Mouse (Mus musculus) adrenal gland, adult (tissue): Measurements from ENCODE around the gene R3hdm1.
A peak's percentile ranks its signal among the peaks of the same experiment; 100 is the strongest.
"Not testable (repeated sequence)": the region's sequence is repeated elsewhere in the genome, so short reads cannot be mapped to it uniquely, and the experiment has no call there.

Source experiments
- DNase-seq, 2 experiments: peaks; one replicate each; pipeline ENCODE4 v3.0.0; 2022 to 2023; ENCODE audit warnings: low spot score in 1 of 2; ENCODE audit not compliant: inconsistent age in 2 of 2

R3hdm1 gene

DNA sequence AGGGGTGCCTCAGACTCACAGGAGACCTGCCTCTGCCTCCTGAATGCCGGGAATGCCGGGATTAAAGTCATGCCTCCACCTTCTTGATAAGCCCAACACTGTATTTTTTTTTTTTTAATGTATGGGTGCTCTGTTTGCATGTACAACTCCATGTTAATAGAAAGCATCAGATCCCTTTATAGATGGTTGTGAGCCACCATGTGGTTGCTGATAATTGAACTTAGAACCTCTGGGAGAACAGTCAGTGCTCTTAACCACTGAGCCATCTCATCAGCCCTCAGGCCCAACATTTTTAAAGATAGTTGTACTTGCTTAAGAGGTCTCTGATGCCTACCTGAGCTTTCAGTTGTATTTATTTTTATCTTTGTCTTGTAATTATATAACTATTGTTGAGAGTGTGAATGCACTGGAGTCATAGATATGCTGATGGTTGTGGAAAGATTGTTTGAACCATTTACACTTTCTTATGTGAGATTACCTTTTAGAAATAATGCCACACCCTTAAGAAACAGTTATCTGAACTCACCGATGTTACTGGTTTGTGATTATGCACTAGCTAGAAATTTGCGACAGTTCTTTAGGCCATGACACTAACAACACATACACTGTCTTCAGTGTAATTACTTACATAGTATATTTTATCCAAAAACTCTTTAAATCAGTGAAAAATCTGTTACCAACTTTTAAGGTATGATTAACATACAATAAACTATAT is 18.0 kb downstream of the R3hdm1 start:
- peak in 1 of 2 experiments; percentile 19 for DNase-seq

- DNase-seq = not testable (repeated sequence)
Observed at GRCm38 (mm10) chr1:128136222-128136621, 33.1 kb downstream of the R3hdm1 start.

- DNase-seq = no peak
Observed at GRCm38 (mm10) chr1:128141039-128141438, 37.9 kb downstream of the R3hdm1 start.

- no peak for DNase-seq
Observed at GRCm38 (mm10) chr1:128141737-128142136, 38.6 kb downstream of the R3hdm1 start.

GRCm38 (mm10) chr1:128166956-128167355 is 63.9 kb downstream of the R3hdm1 start:
- no peak for DNase-seq

DNA sequence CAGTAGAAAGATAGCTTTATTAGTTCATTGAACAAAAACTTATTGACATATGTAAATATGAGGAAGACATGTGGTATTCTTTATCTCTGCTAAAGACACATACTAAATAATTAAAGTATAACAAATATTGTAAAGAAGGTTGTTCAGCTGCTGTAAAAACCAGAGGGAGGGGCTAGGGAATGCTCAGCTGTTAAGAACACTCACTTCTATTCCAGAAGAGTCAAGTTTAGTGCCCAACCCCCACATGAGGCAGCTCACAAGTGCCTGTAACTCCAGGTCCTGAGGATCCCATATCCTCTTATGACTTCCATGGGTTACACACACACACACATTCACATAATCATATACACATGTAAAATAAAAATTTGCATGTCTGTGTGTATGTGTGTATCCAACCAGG is 67.0 kb downstream of the R3hdm1 start:
- DNase-seq = no peak

GRCm38 (mm10) chr1:128191426-128191825 is 88.3 kb downstream of the R3hdm1 start:
- no peak for DNase-seq

DNA sequence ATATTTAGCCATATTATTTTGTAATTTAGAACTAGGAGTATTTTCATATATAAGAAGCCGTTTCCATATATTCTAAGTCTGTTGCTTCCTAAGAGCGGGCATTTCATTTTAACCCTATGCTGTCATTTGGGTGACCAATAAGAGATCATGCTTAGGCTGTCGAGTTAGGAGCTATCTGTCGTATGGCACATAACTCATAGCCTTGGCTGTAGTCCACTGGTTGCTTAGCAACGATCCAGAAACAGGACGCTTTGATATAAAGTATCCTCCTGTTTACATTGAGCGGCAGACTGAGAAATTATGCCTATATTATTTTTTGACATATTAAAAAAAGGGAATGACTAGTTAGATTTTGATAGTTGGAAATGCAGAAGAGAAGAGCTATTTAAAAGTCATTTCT is 89.3 kb downstream of the R3hdm1 start:
- DNase-seq = no peak

- DNase-seq = no peak
Observed at GRCm38 (mm10) chr1:128194011-128194410, 90.9 kb downstream of the R3hdm1 start.

DNA sequence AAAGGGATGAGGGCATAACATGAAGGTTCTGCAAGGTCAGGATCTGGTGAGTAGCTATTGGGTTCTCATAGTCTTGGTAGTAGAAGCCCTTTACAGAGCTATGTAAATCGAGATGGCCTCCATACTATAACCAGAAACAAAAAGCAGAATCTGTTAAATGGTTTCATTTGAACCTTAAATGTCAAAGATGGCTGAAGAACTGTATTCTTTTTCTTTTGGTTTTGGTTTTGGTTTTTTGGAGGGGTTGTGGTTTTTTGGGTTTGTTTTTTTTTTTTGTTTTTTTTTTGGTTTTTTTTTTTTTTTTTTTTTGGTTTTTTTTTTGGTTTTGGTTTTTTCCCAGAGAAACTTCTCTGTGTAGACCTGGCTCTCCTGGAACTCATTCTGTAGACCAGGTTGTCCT is 94.3 kb downstream of the R3hdm1 start:
- no peak for DNase-seq

DNA sequence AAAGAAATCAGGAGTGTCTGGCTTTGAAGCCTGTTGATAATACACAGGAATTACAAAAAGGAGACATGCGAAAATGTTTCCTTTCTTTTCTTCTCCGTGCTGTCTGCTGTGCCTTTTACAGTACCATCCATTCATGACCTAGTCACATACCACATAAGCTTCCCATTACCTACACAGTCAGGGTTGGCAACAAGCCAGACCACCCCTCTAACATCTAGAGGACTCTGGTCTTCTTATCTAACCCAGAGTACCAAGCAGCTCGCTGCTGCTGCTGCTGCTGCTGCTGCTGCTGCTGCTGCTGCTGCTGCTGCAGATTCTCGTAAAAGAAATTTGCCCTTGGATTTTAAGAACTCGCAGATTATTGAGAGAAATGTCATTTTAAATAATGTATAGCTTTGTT is 110.2 kb downstream of the R3hdm1 start:
- DNase-seq = no peak

DNA sequence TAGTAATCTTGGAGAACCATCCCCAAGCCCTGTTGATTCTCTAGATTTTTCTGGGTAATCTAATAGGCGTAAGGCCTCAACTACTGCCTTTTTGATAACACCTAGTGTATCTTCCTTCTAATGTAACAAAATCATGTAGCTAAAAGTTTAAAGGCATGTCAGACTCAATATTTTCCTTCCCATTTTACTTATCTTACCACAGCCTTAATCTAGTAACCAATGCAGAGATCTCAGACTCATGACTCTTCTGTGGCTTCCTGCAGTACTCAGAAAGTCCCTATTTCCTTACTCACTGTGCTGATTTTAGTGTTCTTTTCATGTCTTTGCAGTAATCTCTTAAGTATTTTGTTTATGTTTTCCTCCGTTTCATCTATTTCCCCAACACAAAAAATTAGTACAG is 118.8 kb downstream of the R3hdm1 start:
- DNase-seq = no peak

- no peak for DNase-seq
Observed at GRCm38 (mm10) chr1:128223304-128223703, 120.2 kb downstream of the R3hdm1 start.

DNA sequence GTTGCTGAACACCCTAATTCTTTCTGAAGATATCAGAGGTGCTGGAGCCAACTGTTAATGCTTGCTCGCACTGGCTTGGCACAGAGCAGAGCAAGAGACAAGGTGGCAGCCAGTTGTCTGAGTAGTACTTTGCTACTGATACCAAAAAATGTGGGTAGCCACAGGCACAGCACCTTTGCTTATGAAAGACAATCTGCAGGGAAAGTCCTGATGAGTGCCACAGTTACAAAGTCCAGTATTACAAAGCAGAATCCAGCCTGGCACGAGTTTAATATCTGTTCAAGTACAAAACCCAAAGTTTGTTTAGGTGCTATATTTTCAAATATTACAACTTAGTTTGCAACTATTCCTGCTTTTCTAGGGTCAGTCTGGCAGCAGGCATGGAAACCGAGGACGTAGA is 132.1 kb downstream of the R3hdm1 start:
- DNase-seq = no peak

DNA sequence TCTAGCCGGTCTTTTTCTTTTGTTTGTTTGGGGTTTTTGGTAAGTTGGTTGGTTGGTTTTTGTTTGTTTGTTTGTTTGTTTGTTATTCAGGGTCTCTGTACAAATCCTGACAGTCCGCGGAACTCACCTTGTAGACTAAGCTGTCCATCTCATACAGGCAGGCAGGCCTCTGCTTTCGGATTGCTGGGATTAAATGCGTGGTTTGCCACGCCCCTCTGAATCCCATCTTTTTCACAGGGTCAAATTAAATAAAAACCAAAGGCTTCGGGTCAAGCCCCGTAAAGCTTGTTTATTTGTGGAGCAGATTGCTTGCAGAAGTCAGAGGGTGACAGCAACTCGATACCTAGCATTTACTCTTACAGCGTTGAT is 140.5 kb downstream of the R3hdm1 start, which contains the start of gene Ubxn4:
TSS of gene Ubxn4 (plus strand) at position 338 of the 369 bp plus-strand sequence.
- DNase-seq = no peak

GRCm38 (mm10) chr1:128243996-128244726 is 141.1 kb downstream of the R3hdm1 start:
- peak; percentile 98 to 99 for DNase-seq

DNA sequence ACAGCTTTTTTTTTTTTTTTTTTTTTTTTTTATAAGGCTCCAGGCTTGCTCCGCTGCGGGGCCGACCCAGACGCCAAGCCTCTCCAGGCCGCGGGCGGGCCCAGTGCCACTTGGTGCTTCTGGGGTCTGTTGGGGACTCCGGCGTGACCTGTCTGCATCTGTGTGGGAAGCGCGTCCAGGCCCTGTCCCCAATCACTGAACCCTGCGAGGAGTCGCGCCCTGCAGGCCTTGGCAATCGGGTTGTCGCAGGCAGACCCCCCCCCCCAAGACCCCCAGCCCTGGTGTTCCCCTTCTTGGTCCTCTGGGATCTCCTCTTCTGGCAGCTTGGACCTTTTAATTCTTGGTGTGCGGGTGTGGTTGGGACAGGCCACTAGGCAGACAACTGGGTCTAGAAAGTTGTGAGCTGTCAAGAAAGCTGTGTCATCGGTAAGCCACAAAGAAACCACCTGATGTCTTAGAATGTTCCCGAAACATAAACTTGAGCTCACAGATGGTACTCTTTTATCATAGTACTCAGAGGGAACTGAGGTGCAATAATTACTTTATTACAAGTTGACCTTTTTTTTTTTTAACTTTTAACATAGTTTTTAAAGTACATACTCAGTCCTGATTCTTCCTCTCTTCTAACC is 141.7 kb downstream of the R3hdm1 start:
- DNase-seq = peak in 1 of 2 experiments; percentile 74

GRCm38 (mm10) chr1:128267061-128267460 is 164.0 kb downstream of the R3hdm1 start:
- not testable (repeated sequence) for DNase-seq

DNA sequence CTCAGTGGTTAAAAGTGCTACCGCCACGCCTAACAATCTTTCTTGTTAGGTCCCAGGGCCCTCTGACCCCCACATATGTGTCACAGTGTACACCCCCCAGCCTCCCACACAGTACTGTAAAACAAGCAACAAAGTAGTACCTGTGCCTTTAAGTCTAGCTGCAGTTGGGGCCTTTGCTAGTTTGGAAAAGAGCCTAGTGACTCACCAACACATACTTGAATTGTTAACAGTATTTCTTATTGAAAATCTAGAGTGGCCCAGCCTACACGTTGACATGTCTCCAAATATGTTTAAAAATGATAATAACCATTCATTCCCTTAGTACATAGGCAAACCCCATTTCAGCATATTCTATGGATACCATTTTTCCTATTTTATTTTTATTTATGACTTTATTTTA is 167.6 kb downstream of the R3hdm1 start:
- DNase-seq = no peak

GRCm38 (mm10) chr1:128275908-128276307 is 172.8 kb downstream of the R3hdm1 start:
- DNase-seq = no peak

- DNase-seq = no peak
Observed at GRCm38 (mm10) chr1:128278563-128278962, 175.5 kb downstream of the R3hdm1 start.

DNA sequence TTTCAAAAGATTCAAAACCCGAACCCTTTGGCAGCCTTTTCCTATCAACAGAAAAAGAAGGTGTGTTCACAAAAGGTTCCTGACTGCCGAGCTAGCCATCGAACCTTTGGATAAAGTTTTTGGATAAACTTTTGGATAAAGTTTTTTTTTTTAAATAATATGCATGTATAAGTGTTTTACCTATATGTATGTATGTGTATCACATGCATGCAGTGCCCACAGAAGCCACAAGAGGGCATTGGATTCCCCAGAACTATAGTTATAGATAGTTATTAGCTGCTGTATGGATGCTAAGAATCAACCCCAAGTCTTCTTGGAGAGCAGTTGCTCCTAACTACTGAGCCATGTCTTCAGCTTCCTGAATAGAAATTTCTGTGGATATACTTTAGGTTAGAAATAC is 178.7 kb downstream of the R3hdm1 start:
- no peak for DNase-seq
